Mouse (Mus musculus) large intestine, adult 2 months (tissue): ENCODE data around the gene Pcbp2. TPM values are rescaled to one million over a fixed set of nuclear protein-coding genes. Genes with fewer than 3 reads are reported as not detected.

Source experiments
- DNase-seq: peaks from one replicate; pipeline ENCODE4 v3.0.0-alpha.2; 2012; ENCODE audit warnings: low read depth, low spot score
- WGBS: fragments of 180-500 bp; shearing (Covaris S2); methylation state at CpG from one replicate; pipeline ENCODE4 v1.1.7; 2018; 5-methylcytosine and 5-hydroxymethylcytosine counted together
- polyA plus RNA-seq: library from polyadenylated mRNA; depleted of rRNA; stranded (reverse); fragments of >200 nt; gene quantifications from 2 replicates; pipeline ENCODE4 v1.2.3, GENCODE M21; 2012

Pcbp2 gene
- polyA plus RNA-seq, 1 experiment: 466 TPM

GRCm38 (mm10) chr15:102519211-102520141 lies 49.1 kb downstream of the Pcbp2 start:
- WGBS: 27% methylated on average over 17 of the region's 17 CpGs
- no peak for DNase-seq

DNA sequence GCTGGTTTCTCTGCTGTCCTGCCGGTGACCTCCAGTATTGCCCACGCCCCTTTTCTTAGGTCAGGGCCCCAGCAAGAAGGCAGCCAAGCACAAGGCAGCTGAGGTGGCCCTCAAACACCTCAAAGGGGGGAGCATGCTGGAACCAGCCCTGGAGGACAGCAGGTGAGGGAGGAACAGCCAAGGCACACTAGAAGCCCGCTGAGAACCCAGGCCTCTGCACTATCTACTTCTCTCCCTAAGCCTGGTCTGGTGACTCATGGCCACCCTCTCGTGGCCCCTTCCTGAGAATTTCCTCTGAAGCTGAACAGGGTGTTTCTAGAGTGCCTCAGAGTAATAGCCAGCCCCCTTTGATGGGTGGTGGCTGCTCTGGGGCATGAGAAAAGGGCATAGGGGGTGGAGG lies 50.1 kb downstream of the Pcbp2 start:
- WGBS: 69% methylated on average over 4 of the region's 4 CpGs
- DNase-seq: no peak

DNA sequence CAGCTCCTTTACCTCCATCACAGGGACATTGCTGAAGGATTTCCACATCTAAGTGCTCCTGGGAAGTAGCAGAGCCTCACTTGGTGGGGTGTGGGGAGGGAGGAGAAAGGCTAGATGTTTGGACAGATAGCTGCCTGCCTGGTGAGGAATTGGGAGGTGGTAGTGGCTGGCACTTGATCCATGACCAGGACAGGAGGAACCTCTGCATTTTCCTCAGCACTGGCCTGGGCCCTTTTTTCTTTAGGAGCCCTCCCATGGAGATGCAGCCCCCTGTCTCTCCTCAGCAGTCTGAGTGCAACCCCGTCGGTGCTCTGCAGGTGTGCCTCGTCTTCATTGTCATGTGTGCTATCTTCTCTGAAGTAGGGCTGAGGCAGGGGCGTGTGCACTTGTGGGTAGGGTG lies 51.1 kb downstream of the Pcbp2 start:
- DNase-seq: no peak
- WGBS: 90% methylated on average over 4 of the region's 4 CpGs

DNA sequence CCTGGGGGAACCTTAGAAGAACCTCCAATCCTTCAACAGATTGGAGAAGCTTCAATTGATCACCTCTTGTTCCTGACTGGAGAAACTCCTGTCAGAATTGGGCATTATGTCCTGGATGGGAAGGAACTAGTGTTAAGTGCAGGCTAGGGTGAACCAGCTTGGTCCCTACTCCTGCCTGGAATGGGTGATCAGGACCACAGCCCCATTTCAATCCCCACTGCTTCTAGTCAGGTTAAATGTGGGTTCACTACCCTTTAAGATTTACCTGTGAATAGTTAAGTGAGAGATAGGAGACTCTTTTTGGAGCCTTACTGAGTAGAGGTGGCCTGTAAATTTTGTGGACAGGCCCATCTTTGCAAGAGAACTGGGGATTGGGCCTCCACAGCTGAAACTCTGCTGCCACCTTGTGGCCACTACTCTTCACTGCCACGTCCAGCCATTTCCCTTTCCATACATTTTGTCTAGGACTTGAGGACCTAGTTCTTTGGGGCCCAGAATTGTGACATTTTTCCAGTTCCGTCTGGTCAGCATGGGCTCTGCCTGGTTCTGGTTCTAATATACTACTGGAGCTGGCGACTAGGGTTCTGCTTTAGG lies 54.6 kb downstream of the Pcbp2 start, which contains the start of gene Npff:
Npff (minus strand) TSS at position 51 of the 594 bp plus-strand sequence.
- DNase-seq: no peak
- 10% methylated on average over 3 of the region's 3 CpGs for WGBS

GRCm38 (mm10) chr15:102526111-102527002 lies 56.0 kb downstream of the Pcbp2 start:
- DNase-seq: no peak
- WGBS: 72% methylated on average over 6 of the region's 6 CpGs

GRCm38 (mm10) chr15:102527936-102528335 lies 57.6 kb downstream of the Pcbp2 start:
- WGBS: 86% methylated on average over 3 of the region's 3 CpGs
- no peak for DNase-seq

GRCm38 (mm10) chr15:102528396-102528795 lies 58.1 kb downstream of the Pcbp2 start:
- DNase-seq: no peak
- WGBS: 98% methylated on average over 1 of the region's 1 CpGs

DNA sequence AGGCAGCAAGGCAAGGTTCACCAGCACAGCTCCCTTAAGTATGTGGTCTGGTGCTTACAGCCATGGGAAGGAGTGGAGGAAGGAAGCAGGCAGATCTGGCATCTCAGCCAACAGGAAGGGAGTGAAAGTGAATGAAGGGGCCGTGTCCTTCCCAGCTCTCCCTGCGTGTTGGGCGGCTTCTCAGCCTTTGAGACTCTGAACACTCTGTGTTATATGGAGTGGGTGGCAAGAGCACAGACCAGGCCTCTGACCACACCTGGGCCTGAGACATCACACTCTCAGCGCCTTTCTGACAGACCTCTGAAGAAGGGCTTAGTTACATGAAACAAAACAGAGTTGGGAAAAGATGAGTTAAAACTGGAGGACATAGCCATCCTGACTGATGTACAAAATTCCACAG lies 60.2 kb downstream of the Pcbp2 start:
- WGBS: 75% methylated on average over 4 of the region's 4 CpGs
- DNase-seq: no peak

GRCm38 (mm10) chr15:102531586-102531985 lies 61.2 kb downstream of the Pcbp2 start:
- no peak for DNase-seq
- WGBS: 80% methylated on average over 4 of the region's 4 CpGs

- WGBS: 86% methylated on average over 3 of the region's 3 CpGs
- DNase-seq: no peak
These were observed 62.0 kb downstream of the Pcbp2 start for GRCm38 (mm10) chr15:102532106-102532900.

DNA sequence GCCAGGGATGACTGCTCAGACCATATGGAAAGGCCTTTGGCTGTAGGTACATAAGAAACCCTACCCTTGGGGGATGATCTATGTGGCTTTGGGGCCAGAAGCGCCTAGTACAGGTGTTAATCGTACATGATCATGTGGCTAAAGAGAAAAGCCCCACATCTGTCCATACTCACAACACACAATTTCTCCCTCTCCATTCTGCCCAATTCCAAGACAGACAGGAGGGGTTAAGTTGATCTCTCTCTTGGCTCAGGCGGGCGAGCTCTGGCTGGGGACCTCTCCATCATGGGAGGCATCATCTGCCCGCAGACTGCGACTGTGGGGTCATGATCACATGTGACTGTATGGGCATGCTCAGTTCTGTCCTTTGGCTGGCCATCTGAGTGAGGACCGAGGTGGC lies 63.6 kb downstream of the Pcbp2 start:
- no peak for DNase-seq

DNA sequence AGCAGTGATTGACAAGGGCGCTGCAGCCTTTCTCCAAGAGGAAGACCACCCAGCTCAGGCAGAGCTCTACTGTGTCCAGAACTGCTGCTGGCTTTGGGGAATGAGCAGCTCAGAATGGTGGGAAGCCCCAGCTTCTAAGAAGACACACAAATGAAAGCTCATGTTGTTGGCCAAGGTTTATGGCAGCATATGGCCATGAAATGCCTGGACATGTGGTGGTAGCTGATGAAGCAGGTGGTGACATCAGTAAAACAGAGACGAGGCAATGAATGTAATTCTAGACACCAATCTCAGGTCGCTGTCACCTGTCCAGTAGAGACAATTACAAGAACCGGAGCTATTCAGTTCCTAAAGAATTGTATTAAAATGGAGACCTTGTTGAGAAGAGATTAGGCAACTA lies 74.5 kb downstream of the Pcbp2 start:
- 95% methylated on average over 4 of the region's 4 CpGs for WGBS
- no peak for DNase-seq

More for the DNA sequence above, 63.6 kb downstream of the Pcbp2 start:
- WGBS: 94% methylated on average over 7 of the region's 7 CpGs

GRCm38 (mm10) chr15:102546246-102546645 lies 75.9 kb downstream of the Pcbp2 start:
- WGBS: 94% methylated on average over 3 of the region's 3 CpGs

DNA sequence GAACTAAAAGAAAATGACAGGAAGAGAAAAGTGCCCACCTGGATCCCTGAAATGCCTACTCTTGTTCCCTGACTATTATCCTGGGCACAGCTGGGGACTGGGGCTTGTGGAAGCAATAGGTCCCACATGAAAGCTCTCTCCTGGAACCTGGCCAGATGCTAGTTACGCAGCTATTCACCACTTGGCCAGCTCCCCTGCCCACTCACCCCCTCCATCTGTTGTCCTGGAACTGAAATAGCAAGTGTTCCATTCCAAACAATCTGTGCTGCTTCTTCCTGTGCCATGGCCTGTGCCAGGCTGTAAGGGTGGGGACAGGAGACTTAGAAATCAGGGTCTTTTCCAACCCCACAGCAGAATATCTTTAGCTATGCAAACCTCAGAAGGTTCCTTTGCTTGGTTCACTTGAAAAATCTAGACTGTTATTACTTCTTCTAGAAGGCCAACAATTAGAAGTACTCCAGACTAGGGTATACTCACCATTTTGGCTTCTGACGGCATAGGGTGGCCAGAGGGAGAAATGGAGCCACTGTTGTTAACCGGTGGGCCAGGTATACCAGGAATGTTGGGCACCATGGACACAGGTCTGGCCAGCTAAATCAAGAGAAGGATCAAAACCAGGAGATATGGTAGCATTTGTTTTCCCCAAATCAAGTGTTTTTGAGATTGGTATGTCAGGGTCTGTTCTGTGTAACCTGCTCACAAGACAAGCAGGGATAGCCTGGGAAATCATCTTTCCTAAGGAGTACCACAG lies 76.5 kb downstream of the Pcbp2 start:
- 77% methylated on average over 3 of the region's 3 CpGs for WGBS
- no peak for DNase-seq

More at GRCm38 (mm10) chr15:102546246-102546645, 75.9 kb downstream of the Pcbp2 start:
- DNase-seq: no peak

DNA sequence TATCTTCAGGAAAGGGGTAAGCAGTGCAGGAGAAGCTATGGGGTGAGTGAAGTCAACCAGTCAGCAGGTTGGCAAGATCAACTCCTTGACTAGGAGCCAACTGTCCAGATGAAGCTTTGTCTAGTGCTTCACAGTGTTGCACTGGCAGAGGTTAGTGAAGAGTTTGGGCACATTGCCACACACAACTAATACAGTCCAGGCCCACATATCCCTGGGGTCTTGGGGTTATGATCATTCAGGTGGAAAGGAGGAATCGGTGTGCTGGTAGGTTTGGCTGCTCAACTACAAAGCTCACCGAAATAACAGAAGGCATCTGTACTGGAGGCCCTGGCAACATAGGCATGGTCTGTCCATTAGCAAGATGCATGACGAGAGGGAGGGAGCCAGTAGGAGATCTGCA lies 77.1 kb downstream of the Pcbp2 start:
- DNase-seq: no peak
- WGBS: 97% methylated on average over 3 of the region's 3 CpGs
